Mouse (Mus musculus) ES-E14 (cell line): ENCODE results near the gene Gga3. TPM values are rescaled to one million over a fixed set of nuclear protein-coding genes. Genes with fewer than 3 reads are reported as not detected.

Source experiments
- DNase-seq: peaks from one replicate; pipeline ENCODE4 v3.0.0-alpha.2; 2013; ENCODE audit warnings: low read depth, low spot score
- H3K27ac ChIP-seq: 2 replicates; pipeline ENCODE4 v1.5.1; 2012; ENCODE audit warnings: low read depth, mild to moderate bottlenecking, low read length, moderate library complexity, mixed read lengths; ENCODE audit not compliant: poor library complexity, insufficient read depth, severe bottlenecking
- H3K36me3 ChIP-seq: 2 replicates; pipeline ENCODE4 v1.6.1; 2012; ENCODE audit warnings: mild to moderate bottlenecking, low read length, moderate library complexity, mixed read lengths; ENCODE audit not compliant: control insufficient read depth, poor library complexity, insufficient read depth, severe bottlenecking
- H3K4me1 ChIP-seq, 2 experiments: fragments of 150-350 bp in 1 of 2; sonication (generic) in 1 of 2; 2 replicates each; pipeline ENCODE4 v1.6.1; 2012; ENCODE audit warnings: low read length in 2 of 2, mild to moderate bottlenecking in 1 of 2, mixed read lengths in 1 of 2; ENCODE audit not compliant: control insufficient read depth in 2 of 2, insufficient read depth in 2 of 2, poor library complexity in 1 of 2
- H3K4me3 ChIP-seq, 2 experiments: fragments of 150-350 bp in 1 of 2; sonication (generic) in 1 of 2; 2 replicates each; pipeline ENCODE4 v1.5.1; 2012; ENCODE audit warnings: low read length in 2 of 2, low read depth in 1 of 2, mild to moderate bottlenecking in 1 of 2, mixed read lengths in 1 of 2; ENCODE audit not compliant: insufficient read depth in 1 of 2, poor library complexity in 1 of 2, severe bottlenecking in 1 of 2
- H3K9ac ChIP-seq: 2 replicates; pipeline ENCODE4 v1.6.1; 2012; ENCODE audit warnings: low read depth, mild to moderate bottlenecking, low read length, mixed read lengths; ENCODE audit not compliant: poor library complexity, insufficient read depth, severe bottlenecking
- H3K9me3 ChIP-seq: fragments of 150-350 bp; sonication (generic); 2 replicates; pipeline ENCODE4 v1.6.1; 2012; ENCODE audit warnings: low read depth, mild to moderate bottlenecking, low read length; ENCODE audit not compliant: control insufficient read depth, insufficient read depth
- CHD2 ChIP-seq: IDR thresholded peaks from 2 replicates; pipeline ENCODE4 v1.6.1; 2014; ENCODE audit warnings: mild to moderate bottlenecking, low read depth, low read length, inconsistent platforms
- HCFC1 ChIP-seq: IDR thresholded peaks from 2 replicates; pipeline ENCODE4 v1.6.1; 2012; ENCODE audit warnings: low read length, inconsistent platforms, borderline replicate concordance; ENCODE audit not compliant: insufficient read depth
- ZC3H11A ChIP-seq: IDR thresholded peaks from 2 replicates; pipeline ENCODE4 v1.6.1; 2012; ENCODE audit warnings: low read depth, mild to moderate bottlenecking, inconsistent platforms, low read length, borderline replicate concordance
- ZNF384 ChIP-seq: IDR thresholded peaks from 2 replicates; pipeline ENCODE4 v1.6.1; 2012; ENCODE audit warnings: low read depth, low read length, inconsistent platforms
- in situ Hi-C, 2 experiments: fragments of 600-800 bp; cut with MboI; formaldehyde crosslinking; loops; one replicate each; pipeline ENCODE4 v1.15.1; 2025; ENCODE audit warnings: low sequenced_read_pairs in 2 of 2, inconsistent platforms in 1 of 2; ENCODE audit not compliant: unreplicated experiment in 2 of 2
- total RNA-seq: library from RNA; depleted of rRNA; stranded (reverse); fragments of 300-350 nt; gene quantifications from 2 replicates; pipeline ENCODE4 v1.2.3, GENCODE M21; 2012

Gga3 gene
- total RNA-seq, 1 experiment: 31.7 TPM

DNA sequence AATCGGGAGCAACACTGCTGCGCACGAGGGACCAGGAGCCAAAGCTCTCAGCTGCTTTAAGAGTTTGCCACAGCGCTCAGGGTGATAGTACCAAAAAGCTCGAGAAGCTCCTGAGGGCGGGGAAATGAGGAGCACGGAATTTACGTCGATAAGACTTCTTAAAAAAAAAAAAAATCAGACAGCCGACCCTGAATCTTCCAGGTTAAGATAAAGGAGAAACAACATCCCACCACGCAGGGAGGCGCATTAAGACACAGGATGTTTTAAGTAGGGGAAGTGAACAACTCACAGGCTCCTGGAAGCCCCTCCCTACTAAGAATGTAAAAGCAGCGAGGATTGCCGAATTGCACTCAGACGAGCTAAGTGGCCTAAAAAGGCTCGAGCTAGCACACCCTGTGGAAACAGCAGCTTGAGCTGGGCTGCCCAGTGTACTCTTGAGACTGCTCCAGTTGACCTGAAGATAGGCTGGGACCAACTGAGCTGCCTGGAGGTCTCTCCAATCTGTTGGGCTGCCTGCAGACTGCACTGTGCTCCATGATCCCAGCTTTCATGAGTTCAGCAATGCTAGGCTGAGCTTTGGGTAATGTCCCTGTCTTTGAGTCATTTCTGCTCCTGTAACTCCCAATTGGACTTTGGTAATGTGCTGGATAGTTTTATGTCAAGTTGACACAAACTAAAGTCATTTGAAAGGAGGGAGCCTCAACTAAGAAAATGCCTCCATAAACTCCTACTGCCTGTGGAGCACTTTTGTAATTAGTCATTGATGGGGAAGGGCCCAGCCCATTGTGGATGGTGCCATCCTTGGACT, 9.5 kb upstream of the Gga3 start:
- Histone ChIP-seq H3K4me1 (peaks cover 22 to 27% of the 10 kb centered on the region in 2 experiments; a peak in 3 of 4 replicates), H3K36me3 (peaks cover 26% of the 10 kb centered on the region), H3K9me3 (no peaks in the 10 kb centered on the region), H3K27ac (peak overlapping the region; percentile 96), H3K4me3 (peak overlapping the region; percentile 90 to 93), H3K9ac (peak overlapping the region; percentile 78; the same call in 1 of the 2 replicates)
- TF ChIP-seq HCFC1 (no peak), ZNF384 (peak; percentile 56; the same call in 1 of the 2 replicates)
- in situ Hi-C loops: no loop called here
- DNase-seq: no peak

DNA sequence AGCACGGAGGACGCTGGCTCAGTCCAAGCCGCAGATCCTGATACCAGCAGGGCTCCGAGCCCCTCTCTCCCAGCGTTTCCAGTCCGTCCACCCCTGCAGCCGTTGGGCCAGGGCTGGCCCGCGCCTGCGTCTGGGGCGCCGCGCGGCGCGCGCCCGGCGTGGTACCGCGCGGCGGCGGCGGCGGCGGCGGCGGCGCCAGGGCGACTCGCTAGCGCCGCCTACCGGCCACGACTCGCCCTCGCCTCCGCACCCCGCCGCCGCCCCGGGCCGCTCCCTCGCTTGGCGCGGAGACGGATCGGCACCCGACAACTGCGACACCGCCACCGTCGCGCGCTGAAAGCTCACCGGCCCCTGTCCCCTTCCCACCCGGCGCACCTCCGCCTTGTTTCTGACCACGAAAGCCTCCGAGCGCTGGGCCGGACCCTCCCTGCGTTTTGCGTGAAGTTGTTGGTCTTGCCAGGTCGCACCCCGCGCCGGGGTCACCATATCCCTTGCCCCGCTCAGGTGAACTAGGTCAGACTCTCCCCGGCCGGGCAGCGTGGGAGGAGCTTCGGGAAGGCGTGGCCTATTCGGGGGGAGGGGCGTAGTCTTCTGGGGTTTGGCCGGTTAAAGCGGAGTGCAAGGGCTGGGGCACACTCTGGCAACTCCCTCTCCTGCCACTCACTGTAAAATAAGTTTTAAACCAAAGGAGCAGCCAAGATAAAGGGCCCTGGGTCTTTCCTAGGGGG, 8.7 kb upstream of the Gga3 start, which contains the start of gene Mif4gd:
TSS of gene Mif4gd (minus strand) at position 560 of the 728 bp plus-strand sequence.
- peak within 1 kb of the TSS; percentile 95 for H3K9ac ChIP-seq
- peak; percentile 62; the same call in 1 of the 2 replicates for TF ChIP-seq HCFC1
- TF ChIP-seq CHD2: no peak
- TF ChIP-seq ZC3H11A: no peak
- no peak for TF ChIP-seq ZNF384
- peaks cover 31% of the 10 kb centered on the region for H3K36me3 ChIP-seq
- peak within 1 kb of the TSS; percentile 90 to 93 for H3K4me3 ChIP-seq
- DNase-seq: peak; percentile 91
- no peaks in the 10 kb centered on the region for H3K9me3 ChIP-seq
- H3K27ac ChIP-seq: peak within 1 kb of the TSS; percentile 96
- H3K4me1 ChIP-seq: peaks cover 22 to 27% of the 10 kb centered on the region in 2 experiments; a peak in 3 of 4 replicates
- in situ Hi-C loops: no loop called here

DNA sequence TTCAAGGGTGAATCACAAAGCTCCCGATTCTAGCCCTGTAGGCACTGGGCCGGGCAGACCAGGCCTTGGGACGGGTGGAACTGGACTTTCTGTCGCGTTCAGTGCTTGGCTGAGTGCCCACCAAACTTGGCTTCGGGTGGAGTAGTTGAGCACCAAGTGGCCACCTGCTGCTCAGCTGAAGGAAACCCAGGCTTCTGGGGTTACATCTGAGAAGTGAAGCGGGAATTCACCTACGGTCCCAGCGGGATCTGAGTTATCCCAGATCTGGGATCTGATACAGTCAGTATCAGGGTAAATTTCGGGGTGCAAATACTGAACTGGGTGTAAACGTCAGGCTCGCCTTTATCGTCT, 8.2 kb upstream of the Gga3 start:
- H3K36me3 ChIP-seq: peaks cover 36% of the 10 kb centered on the region

DNA sequence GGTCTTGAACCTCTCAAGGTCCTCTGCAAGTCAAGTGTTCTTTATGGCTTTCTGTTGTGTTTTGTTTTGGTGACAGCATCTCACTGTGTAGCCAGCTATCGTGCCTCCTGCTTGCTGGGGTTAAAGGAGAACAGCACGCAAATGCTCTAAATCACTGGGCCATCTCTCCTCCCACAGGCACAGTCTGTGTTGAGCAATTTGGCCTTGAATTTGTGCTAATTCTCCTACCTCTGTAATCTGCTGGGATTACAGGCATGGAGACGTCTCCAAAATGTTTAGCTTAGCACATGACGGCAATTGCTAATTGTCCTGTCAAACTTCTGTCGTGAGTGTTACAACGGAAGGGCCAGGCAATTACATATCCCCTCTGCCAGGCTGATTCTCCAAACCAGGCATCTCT, 7.3 kb upstream of the Gga3 start:
- H3K4me1 ChIP-seq: peaks cover 15 to 24% of the 10 kb centered on the region in 2 experiments; a peak in 3 of 4 replicates
- peak overlapping the region in 1 of 2 experiments; percentile 90; a peak in 1 of 4 replicates for H3K4me3 ChIP-seq
- DNase-seq: no peak
- H3K9ac ChIP-seq: no peak overlapping the region
- in situ Hi-C loops: no loop called here
- H3K36me3 ChIP-seq: peaks cover 44% of the 10 kb centered on the region
- TF ChIP-seq CHD2 (no peak), ZNF384 (no peak)
- H3K27ac ChIP-seq: no peak overlapping the region
- H3K9me3 ChIP-seq: no peaks in the 10 kb centered on the region

More for the DNA sequence above, 8.2 kb upstream of the Gga3 start:
- Histone ChIP-seq H3K9ac (peak overlapping the region; percentile 87), H3K9me3 (no peaks in the 10 kb centered on the region), H3K27ac (no peak overlapping the region), H3K4me1 (peaks cover 20 to 27% of the 10 kb centered on the region in 2 experiments; a peak in 3 of 4 replicates), H3K4me3 (peak overlapping the region; percentile 90 to 93)
- no peak for DNase-seq
- TF ChIP-seq ZNF384 (no peak), ZC3H11A (0 out of 2 replicates have a peak, but pooled peaks have one; percentile 8)
- in situ Hi-C loops: no loop called here

DNA sequence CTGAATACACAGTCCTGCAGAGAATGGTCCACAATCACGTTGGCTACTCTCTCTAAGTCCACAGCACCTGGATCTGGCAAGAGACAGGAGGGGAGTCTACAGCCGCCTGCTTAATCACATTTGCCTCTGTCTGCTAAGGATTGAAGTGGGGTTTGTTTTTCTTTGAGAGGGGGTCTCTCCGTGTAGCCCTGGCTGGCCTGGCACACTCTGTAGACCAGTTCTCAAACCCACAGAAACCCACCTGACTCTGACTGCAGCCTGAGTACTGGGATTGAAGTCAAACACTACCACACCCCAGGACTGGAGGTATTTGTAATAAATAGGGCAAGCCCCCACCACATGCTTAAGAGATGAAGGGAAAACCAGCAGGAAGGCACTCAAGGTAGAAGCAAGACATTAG, 5.7 kb upstream of the Gga3 start:
- in situ Hi-C loops: no loop called here
- H3K4me3 ChIP-seq: peak overlapping the region in 1 of 2 experiments; percentile 23; a peak in 1 of 4 replicates
- no peaks in the 10 kb centered on the region for H3K9me3 ChIP-seq
- TF ChIP-seq CHD2 (no peak), ZNF384 (no peak)
- no peak overlapping the region for H3K27ac ChIP-seq
- no peak for DNase-seq
- peaks cover 50% of the 10 kb centered on the region for H3K36me3 ChIP-seq
- H3K9ac ChIP-seq: no peak overlapping the region
- peaks cover 7 to 16% of the 10 kb centered on the region in 2 experiments; a peak in 3 of 4 replicates for H3K4me1 ChIP-seq
